Comparison of ENCODE assay signal across 28 mouse cellular contexts in genomic region chr3:37858624-37859302, GRCm38 (mm10).
DNase-seq lines count a peak whose midpoint lies in the region; ATAC-seq and TF ChIP-seq lines count a peak whose summit lies in the region.
"Had no signal": no experiment of that assay in that cellular context is flagged by ENCODE, and none has a peak within 500 bp of the region (broad histone marks: within the 10 kb centered on the region; RNA-seq: fewer than 3 reads in every experiment).

No protein-coding gene starts in this region.

- 74% methylated on average over 6 of the region's 6 CpGs for WGBS in limb, embryonic 14.5 days

- no peak overlapping the region for H3K4me2 ChIP-seq in limb, embryonic 14.5 days (replicated peaks; ENCODE audit: low read depth, low read length, severe bottlenecking)
- H3K4me2 ChIP-seq: embryonic facial prominence, embryonic 12.5 days; embryonic facial prominence, embryonic 15.5 days; heart, embryonic 13.5 days; hindbrain, embryonic 14.5 days had no signal

- H3K27ac ChIP-seq in MEL (ENCODE audit: control insufficient read depth, low read depth, low read length), result no peak overlapping the region; the same call in 1 of the 2 replicates
- no peak overlapping the region for H3K27ac ChIP-seq in limb, embryonic 14.5 days (replicated peaks; ENCODE audit: low read depth, low read length)
- H3K27ac ChIP-seq: embryonic facial prominence, embryonic 12.5 days; embryonic facial prominence, embryonic 15.5 days; gastrocnemius, adult 2 months; heart, embryonic 13.5 days; hindbrain, embryonic 14.5 days; hindbrain, postnatal 0 days had no signal

- no peak for TF ChIP-seq RAD21 in MEL (IDR thresholded peaks at IDR 0.05; ENCODE audit: low read depth, low read length)

- H3K27me3 ChIP-seq in megakaryocyte, embryonic 14.5 days (replicated peaks), result peaks cover 10% of the 10 kb centered on the region
- no peaks in the 10 kb centered on the region for H3K27me3 ChIP-seq in MEL (ENCODE audit: control insufficient read depth in 1 of 2, insufficient read depth in 2 of 2, low read length in 2 of 2)
- no peaks in the 10 kb centered on the region for H3K27me3 ChIP-seq in limb, embryonic 14.5 days (ENCODE audit: control insufficient read depth, insufficient read depth, low read length)
- H3K27me3 ChIP-seq: CH12.LX; embryonic facial prominence, embryonic 12.5 days; embryonic facial prominence, embryonic 15.5 days; heart, embryonic 13.5 days had no signal

- no peak for ATAC-seq in megakaryocyte, adult 5-6 weeks (ENCODE audit: poor library complexity, severe bottlenecking)
- 0 out of 2 replicates have a peak, but pooled peaks have one; percentile 30 for ATAC-seq in limb, embryonic 14.5 days (ENCODE audit: low FRiP score, low read depth)
- ATAC-seq: activated CD4-positive, CD25-positive, alpha-beta regulatory T cell, adult 4 months; forebrain, embryonic 14.5 days; forebrain, postnatal 0 days; hindbrain, postnatal 0 days had no signal

- TF ChIP-seq EP300 in MEL (IDR thresholded peaks at IDR 0.05; ENCODE audit: low read depth in 1 of 2, low read length in 2 of 2), result no peak

- no peak overlapping the region for H3K9ac ChIP-seq in MEL (ENCODE audit: control insufficient read depth, low read depth, low read length, poor library complexity, severe bottlenecking)
- no peak overlapping the region for H3K9ac ChIP-seq in limb, embryonic 14.5 days (ENCODE audit: low read depth, low read length, severe bottlenecking)
- H3K9ac ChIP-seq: embryonic facial prominence, embryonic 12.5 days; embryonic facial prominence, embryonic 15.5 days; forebrain, postnatal 0 days; heart, embryonic 13.5 days; hindbrain, embryonic 14.5 days had no signal

- no peaks in the 10 kb centered on the region for H3K79me2 ChIP-seq in MEL (ENCODE audit: control insufficient read depth, insufficient read depth, low read length, poor library complexity)

- H3K4me1 ChIP-seq in megakaryocyte, embryonic 14.5 days, result peaks cover 16% of the 10 kb centered on the region
- H3K4me1 ChIP-seq in MEL (ENCODE audit: control insufficient read depth in 1 of 2, insufficient read depth in 2 of 2, low read length in 2 of 2), result peaks cover 0 to 16% of the 10 kb centered on the region in 2 experiments; a peak in 2 of 4 replicates
- H3K4me1 ChIP-seq in limb, embryonic 14.5 days (ENCODE audit: control insufficient read depth, insufficient read depth, low read length), result peaks cover 11% of the 10 kb centered on the region
- H3K4me1 ChIP-seq: embryonic facial prominence, embryonic 12.5 days had no signal

- DNase-seq in layer of hippocampus, adult 11-12 months (ENCODE audit: low spot score), result peak; percentile 13
- DNase-seq in layer of hippocampus, postnatal 10 days (ENCODE audit: low spot score in 2 of 2), result no peak
- DNase-seq in MEL (ENCODE audit: low read depth, low spot score), result peak; percentile 14
- DNase-seq in limb, embryonic 14.5 days (ENCODE audit: low spot score), result no peak
- DNase-seq in spleen, postnatal 36 days (ENCODE audit: low spot score in 2 of 2), result no peak
- DNase-seq: adrenal gland, adult 8-10 months; adrenal gland, postnatal 36 days; B cell, adult 2 months; cerebellum, adult 11 months; cerebellum, adult 2 months; cerebellum, adult 9-11 months; forebrain, postnatal 0 days; gastrocnemius, adult 2 months; gastrocnemius, postnatal 14 days; heart, adult 18-20 months; heart, postnatal 14 days; heart, postnatal 4 days had no signal

- TF ChIP-seq CTCF in MEL (IDR thresholded peaks at IDR 0.05 in 2 of 3, conservative IDR thresholded peaks at IDR 0.05 in 1 of 3; ENCODE audit: control insufficient read depth in 1 of 3, insufficient read depth in 1 of 3, low read depth in 2 of 3, low read length in 3 of 3, poor library complexity in 1 of 3, severe bottlenecking in 1 of 3), result no peak

- peak overlapping the region; percentile 46 for H3K4me3 ChIP-seq in megakaryocyte, embryonic 14.5 days (replicated peaks)
- no peak overlapping the region for H3K4me3 ChIP-seq in MEL (ENCODE audit: control insufficient read depth in 1 of 2, insufficient read depth in 1 of 2, low read depth in 2 of 2, low read length in 2 of 2)
- H3K4me3 ChIP-seq in limb, embryonic 14.5 days (replicated peaks; ENCODE audit: low read length), result no peak overlapping the region
- H3K4me3 ChIP-seq: embryonic facial prominence, embryonic 12.5 days; embryonic facial prominence, embryonic 15.5 days; gastrocnemius, adult 2 months; heart, embryonic 13.5 days had no signal

- no peaks in the 10 kb centered on the region for H3K9me3 ChIP-seq in megakaryocyte, embryonic 14.5 days
- no peaks in the 10 kb centered on the region for H3K9me3 ChIP-seq in MEL (replicated peaks; ENCODE audit: insufficient read depth, low read length)
- no peaks in the 10 kb centered on the region for H3K9me3 ChIP-seq in limb, embryonic 14.5 days (ENCODE audit: control insufficient read depth, low read length)
- H3K9me3 ChIP-seq: embryonic facial prominence, embryonic 12.5 days; embryonic facial prominence, embryonic 15.5 days; G1E; heart, embryonic 13.5 days had no signal

- TF ChIP-seq POLR2A in MEL (IDR thresholded peaks at IDR 0.05; ENCODE audit: control insufficient read depth in 1 of 2, insufficient read depth in 1 of 2, low read depth in 1 of 2, low read length in 2 of 2, poor library complexity in 1 of 2), result no peak
- TF ChIP-seq POLR2A in limb, embryonic 14.5 days (IDR thresholded peaks at IDR 0.05; ENCODE audit: borderline replicate concordance, extremely low read depth, insufficient read depth, insufficient read length), result no peak

- no peaks in the 10 kb centered on the region for H3K36me3 ChIP-seq in megakaryocyte, embryonic 14.5 days (replicated peaks; ENCODE audit: low read length)
- peaks cover 0 to 9% of the 10 kb centered on the region in 2 experiments; a peak in 2 of 4 replicates for H3K36me3 ChIP-seq in MEL (ENCODE audit: control insufficient read depth in 1 of 2, insufficient read depth in 2 of 2, low read length in 2 of 2)
- H3K36me3 ChIP-seq in limb, embryonic 14.5 days (ENCODE audit: control insufficient read depth, insufficient read depth, low read length), result no peaks in the 10 kb centered on the region
- H3K36me3 ChIP-seq: embryonic facial prominence, embryonic 12.5 days; embryonic facial prominence, embryonic 15.5 days; G1E; heart, embryonic 13.5 days had no signal

TF ChIP-seq in MEL, 35 proteins besides CTCF, POLR2A, EP300 and RAD21:
- TF ChIP-seq TAL1 (IDR thresholded peaks at IDR 0.05; ENCODE audit: low read length), result no peak
- no peak for TF ChIP-seq BHLHE40 (IDR thresholded peaks at IDR 0.05; ENCODE audit: borderline replicate concordance, low read depth, low read length)
- no peak for TF ChIP-seq NELFE (IDR thresholded peaks at IDR 0.05; ENCODE audit: low read depth, low read length)
- no peak for TF ChIP-seq UBTF (IDR thresholded peaks at IDR 0.05; ENCODE audit: borderline replicate concordance, insufficient read depth, low read depth, low read length)
- TF ChIP-seq MYC (IDR thresholded peaks at IDR 0.05; ENCODE audit: low read depth, low read length), result no peak
- no peak for TF ChIP-seq SIN3A (IDR thresholded peaks at IDR 0.05; ENCODE audit: low read length)
- no peak for TF ChIP-seq NRF1 (IDR thresholded peaks at IDR 0.05; ENCODE audit: insufficient read depth, low read depth, low read length, poor library complexity, severe bottlenecking)
- TF ChIP-seq JUND (IDR thresholded peaks at IDR 0.05; ENCODE audit: low read depth, low read length), result no peak
- no peak for TF ChIP-seq SMC3 (IDR thresholded peaks at IDR 0.05; ENCODE audit: low read depth, low read length)
- no peak for TF ChIP-seq MAX (IDR thresholded peaks at IDR 0.05; ENCODE audit: low read length)
TF ChIP-seq in MEL: peak in this region for 0.

Comparison
In these comparisons a context has a peak if more than half of its experiments do, and no peak if none do; other contexts are left out.
1. DNase-seq: peak in layer of hippocampus, adult 11-12 months (single experiment) and MEL (single experiment); none in layer of hippocampus, postnatal 10 days (0 of 2), limb, embryonic 14.5 days (single experiment) and spleen, postnatal 36 days (0 of 2).